Mouse (Mus musculus) c-Kit-positive CD71-negative TER-119-negative erythroid progenitor cells, embryonic 14.5 days (primary cell): ENCODE measurements around the gene Efnb1.
"Not testable (repeated sequence)": the region's sequence is repeated elsewhere in the genome, so short reads cannot be mapped to it uniquely, and the experiment has no call there.

ENCODE experiments used
- DNase-seq: peaks from one replicate; pipeline ENCODE4 v3.0.0-alpha.2; 2013; ENCODE audit warnings: low read depth

Gene Efnb1

DNA sequence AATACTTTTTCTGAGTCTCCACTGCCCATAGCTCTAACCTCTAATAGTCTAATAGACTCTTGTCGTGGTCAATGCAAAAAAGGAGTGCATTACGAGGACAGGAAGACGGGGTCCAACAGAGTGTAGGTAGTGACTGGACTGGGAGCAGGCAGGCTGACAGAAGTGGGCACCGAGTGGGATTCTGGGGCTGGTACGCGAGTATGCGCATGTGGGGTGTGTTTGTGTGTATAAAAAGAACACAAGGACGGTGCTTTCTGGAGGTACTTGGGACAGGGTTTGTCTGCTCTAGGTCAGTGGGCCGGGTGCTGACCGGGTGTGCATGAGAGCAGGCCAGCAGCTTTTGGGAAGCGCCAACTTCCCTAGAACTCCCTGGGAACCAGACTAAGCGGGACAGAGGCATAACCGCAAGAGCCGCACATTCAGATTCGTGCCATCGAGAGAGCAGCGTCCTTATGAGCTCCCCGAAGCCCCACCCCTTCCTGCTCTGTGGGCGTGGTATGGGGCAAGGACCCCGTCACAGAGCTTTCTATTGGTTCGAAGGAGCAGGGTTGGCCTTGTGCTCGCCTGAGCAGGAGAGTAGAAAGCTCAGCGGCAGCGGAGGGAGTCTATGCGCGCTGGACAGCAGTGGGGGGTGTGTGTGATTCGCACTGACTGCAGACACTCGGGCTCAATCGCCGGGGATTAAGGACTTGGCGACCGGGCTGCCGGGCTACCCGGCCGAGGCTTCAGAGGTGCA is at the start of gene Efnb1:
TSS of gene Efnb1 (plus strand) at position 608 of the 736 bp plus-strand sequence.
- DNase-seq: peak; percentile 70

DNA sequence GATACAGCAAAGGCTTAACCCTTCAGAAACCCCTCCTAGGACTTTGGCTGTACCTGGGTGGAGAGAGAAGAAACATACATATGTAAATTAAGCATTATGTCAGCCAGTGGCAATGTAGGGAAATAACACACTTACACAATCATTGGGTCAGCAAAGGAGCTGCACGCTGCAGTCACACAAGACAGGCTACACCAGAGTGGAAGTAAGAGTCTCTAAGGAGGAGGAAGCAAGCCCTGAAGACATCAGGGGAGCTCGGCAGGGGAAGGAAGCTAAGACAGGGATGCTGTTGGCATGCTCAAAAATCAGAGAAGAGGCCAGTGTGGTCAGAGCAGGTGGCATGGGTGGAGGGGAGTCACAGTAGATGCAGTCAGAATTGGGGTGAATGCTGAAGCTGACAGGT is 43.2 kb upstream of the Efnb1 start:
- DNase-seq: no peak

DNA sequence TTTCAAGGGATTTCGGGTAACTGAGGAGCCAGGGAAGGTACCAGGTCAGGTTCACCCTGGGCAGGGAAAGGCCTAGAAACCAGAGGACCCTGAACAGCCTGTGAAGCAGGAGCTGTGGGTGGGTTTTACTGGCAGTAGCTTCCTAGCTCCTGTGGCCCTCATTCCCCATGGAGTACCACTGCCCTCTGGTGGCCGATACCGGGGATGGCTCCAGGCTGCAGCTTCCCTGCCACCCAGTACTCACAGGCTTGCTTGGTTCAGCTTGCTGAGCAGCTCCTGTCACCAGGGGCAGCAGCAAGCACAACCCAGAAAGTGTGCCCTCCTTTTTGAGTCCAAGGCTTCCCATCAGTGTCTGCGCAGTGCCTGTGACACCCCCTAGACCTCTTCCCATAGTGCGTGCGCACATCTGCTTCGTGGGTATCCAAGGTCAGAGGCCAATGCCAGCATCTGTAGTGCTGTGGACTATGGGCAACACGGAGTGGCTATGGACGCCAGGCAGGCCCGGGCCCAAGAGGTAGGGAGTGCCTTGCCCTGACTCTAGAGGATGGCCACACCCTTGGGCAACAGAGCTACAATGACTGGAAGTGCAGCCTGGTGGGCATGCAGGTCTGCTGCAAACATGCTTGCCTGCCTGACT is 24.7 kb upstream of the Efnb1 start:
- not testable (repeated sequence) for DNase-seq

DNA sequence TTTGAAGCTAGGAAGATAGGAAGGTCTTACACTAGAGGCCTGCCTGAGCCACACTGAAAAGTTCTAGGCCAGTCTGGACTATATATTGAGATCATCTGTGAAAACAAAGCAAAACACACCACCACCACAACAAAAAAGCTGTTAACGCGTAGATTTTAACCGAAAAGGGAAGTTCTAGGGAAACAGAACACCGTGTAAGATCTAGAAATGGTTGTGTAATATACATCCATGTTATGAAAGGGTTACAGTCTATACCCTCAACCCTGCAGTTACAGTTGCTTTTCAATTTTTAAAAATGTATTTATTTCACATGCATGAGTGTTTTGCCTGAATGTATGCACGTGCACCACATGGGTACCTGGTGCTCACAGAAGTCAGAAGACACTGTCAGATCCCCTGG is 16.4 kb upstream of the Efnb1 start:
- DNase-seq: no peak

DNA sequence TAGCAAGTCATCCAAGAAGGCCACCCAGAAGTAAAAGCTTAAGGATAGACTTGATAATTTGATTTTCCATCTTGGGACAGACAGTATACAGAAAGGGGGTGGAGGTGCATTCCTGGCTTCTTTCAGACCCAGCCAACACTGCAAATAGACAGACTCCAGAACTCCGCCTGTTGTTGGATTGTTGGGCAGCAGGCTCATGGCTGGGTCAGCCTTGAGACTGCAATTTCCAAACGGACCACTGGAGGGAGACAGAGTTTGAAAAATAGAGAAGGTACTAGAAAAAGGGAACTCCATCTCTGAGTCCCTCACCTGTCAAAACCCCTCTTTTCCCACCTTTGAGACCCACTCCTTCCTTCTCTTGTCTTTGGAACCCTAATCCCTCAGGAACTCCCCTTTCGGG is 5.9 kb upstream of the Efnb1 start:
- peak; percentile 46 for DNase-seq

DNA sequence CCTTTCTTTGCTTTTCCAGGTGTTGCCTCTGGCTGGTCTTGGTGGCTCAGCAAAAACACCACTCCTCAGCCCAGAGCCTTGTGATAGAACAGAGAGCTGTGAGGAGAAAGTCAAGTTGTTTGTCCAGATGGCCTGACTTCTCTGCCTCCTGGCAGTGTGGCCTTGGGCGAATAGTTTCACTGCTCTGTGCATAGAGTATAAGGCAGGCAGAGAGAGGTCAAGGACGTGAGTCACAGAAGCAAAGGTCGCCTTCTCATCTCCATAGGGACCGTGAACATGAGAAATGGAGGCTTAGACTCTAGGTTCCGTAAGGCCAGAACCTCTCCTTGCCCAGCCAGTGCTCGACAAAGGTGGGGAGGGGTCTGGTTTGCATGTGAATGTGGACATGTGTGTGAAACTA is 3.4 kb upstream of the Efnb1 start:
- no peak for DNase-seq

DNA sequence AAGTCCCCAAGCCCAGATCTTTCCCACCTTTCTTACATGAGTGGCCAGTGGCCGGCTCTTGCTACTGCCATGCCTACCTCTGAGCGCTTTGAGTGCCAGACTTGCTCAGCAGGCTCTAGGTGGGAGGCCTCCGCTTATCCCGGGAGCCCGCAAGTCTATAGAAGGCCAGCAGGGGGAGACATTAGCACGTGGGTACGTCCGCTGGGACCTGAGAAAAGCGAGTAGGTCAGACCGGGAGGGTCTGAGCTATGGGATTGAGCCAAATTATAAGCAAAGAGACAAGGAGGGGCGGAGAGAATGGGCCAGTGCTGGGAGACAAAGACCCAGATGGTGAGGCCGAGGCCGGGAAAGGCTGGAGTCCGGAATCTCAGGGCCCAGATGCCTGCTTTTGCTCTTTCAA is 1.0 kb upstream of the Efnb1 start:
- DNase-seq: peak; percentile 50

DNA sequence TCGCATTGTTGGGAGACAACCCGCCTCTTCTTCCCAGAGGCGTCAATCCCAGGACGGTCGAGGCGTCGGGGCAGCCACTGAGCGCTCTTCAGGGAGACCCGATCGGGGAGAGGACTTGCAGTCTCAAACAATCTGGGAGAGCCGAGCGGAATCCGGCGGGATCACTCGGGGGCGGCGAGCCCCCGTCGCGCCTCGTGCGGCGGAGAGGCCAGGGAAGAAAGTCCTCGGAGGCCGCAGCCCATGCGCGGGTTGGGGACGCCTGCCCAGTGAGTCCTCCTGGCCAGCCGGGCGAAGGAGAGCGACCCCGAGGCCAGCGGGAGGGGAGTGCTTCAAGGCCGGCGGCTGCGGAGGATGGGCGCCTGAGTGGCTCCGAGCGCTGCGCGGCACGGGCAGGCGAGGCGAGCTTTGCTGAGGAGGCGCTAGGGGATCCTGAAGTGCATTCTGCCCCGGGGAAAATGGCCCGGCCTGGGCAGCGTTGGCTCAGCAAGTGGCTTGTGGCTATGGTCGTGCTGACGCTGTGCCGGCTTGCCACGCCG is 569 bp downstream of the Efnb1 start:
- no peak for DNase-seq

DNA sequence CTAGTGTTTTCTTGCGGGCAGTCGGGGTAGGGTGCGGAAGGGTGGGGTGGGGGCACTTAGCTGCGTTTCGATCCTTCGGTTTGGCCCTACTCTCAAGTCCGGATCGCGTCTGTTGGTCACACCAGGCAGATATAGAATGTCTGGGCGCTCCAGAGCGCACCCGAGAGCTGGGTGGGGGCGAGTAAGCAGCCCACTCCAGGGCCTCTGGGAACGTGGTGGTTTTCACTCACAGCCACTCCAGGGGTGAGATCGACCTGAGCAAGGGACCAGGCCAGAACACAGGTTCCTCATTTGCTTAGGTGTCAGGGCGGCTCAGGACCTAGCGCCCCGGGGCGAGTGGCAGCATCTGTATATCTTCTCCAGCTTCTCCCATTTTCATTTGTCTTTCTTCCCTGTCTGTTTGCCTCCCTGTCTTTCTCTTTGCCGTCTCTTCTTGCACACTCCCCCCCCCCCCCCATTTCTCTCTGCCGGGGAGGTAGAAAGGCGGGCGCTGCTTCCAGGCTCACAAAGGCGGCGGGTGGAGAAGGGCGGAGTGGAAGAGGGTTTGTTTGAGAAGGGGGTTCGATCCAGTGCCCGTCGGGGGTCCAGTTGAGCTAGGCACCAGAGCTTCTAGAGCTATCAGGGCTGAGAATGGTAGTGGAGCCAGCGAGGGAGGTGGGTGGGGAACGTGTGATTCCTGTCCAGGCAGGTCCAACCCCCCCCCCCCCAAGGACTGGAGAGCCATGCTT is 1.4 kb downstream of the Efnb1 start:
- no peak for DNase-seq

DNA sequence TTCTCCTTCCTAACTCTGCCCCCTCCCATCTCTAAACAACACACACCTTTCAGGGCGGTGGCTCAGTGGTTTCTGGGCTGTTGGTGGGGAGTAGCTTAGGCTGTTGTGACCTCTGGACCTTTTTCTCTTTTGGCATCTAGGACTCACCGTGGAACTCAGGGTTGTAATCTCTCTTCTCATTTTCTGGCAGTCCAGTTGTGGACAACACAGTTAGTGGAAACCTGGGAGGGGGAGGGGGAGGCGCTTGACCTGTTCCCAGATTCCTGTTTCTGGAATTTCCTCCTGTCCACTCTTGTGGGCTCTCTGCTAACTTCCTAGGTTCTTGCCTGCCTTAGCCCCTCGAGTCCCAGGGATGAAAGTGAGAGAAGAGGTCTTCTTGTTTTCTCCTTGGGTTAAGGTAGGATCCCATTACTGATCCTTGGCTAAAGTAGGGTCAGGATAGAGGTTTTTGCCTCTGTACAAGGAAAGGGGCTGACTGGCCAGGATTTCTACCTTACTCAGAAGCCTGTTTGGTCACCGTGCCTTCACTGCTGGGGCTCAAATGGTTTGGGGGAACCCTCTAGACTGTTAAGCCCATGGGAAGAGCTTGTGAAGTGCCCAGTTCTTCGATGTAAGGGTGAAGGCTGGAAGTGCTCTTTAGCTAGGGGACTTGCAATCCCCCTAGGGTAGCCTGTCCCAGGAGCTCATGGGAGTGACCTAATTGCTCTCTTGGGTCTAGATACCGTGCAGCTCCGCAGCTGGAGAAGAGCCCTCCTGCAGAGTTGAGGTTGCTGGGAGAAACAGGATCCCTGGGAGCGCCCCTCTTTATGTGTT is 2.2 kb downstream of the Efnb1 start:
- DNase-seq: no peak

DNA sequence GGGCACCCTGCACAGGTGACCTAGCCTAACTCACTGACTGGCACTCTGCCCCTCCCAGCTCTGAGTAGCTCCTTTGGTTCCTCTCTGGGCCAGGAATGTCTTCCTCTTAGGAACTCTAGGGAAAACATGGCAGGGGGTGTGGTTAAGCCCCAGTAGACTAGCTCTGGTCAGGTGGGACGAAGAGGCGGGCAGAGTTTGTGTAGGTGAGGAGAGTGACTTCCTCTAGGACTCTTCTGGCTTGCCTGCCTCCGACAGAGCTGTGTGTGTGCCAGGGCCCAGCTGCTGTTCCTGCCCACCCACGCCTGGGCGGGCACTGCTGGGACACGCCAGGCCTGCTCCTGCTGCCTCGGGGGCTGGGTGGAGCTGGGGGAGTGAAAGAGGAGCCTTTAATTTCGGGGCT is 5.1 kb downstream of the Efnb1 start:
- DNase-seq: no peak

DNA sequence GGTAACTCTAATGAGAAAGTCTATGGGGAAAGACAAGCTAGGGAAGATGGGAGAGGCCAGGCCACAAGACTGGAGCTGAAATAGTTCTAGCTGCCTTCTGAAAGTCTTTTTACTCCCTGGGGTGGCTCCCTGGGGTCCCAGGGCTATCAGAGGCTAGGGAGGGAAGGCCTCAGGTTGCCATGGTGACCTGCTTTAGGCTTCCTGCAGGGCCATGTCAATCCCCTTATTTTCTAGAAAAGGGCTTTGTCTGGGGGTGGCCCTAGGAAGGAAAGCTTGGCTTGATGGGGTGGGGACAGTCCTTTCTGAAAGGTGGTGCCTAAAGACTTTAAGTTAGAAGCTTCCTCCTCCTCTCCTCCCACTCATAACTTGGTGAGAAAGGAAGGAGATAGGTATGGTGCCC is 6.0 kb downstream of the Efnb1 start:
- no peak for DNase-seq

DNA sequence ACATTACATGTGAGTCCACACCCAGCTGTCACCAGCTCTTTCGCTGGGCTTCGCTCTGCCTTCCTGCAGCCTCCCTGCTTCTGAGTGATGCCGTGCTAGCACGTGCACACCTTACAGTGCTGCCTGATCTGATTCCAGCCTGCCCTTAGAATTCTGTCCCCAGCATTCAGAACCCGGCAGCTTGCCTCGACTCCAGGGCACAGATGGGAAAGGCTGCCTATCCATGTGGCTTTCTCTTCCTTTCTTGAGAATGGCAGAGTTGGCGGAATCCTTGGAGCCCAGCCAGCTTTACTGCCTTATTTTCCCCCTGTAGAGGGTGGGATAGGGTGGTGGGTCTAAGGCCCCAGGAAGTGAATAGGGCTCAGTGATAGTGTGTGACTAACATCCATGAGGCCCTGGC is 9.6 kb downstream of the Efnb1 start:
- DNase-seq: no peak

DNA sequence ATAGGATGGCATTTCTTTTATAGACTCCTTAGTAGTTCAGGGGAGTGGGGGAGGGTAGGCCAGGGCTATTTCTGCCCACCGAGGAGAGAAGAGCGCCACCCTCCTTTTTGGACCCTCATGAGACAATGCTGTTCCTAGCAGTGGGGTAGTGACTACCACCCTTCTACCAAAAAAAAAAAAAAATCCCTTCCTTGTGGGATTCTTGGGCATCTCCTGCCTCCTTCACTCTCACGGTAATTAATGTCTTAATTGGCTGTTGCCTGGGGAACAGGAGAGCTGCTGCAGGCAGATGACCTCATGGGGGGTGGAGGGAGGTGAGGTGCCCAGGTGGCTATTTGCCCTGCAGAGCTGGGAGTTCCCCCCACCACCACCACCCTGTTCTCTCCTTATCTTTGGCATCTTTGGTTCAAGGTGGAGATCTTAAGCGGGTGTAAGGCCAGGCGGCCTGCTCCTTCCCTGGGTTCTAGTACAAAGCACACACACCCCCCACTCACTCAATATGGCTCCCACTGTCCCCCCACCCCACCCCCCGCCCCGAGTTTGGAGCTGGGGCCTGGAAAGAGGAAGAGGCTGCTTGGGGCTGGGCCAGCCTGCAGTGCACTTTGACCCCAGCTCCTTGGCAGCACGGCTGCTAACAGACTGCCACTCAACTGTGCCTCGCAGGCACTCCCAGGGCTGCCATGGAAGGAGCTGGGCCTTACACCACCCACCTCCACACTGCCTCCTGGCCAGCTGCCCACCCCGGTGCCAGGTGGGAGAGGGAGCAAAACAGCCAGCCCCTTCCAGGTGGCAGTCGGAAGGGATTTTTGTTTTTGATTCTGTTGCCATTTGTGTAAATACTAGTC is 12.4 kb downstream of the Efnb1 start:
- DNase-seq: no peak

DNA sequence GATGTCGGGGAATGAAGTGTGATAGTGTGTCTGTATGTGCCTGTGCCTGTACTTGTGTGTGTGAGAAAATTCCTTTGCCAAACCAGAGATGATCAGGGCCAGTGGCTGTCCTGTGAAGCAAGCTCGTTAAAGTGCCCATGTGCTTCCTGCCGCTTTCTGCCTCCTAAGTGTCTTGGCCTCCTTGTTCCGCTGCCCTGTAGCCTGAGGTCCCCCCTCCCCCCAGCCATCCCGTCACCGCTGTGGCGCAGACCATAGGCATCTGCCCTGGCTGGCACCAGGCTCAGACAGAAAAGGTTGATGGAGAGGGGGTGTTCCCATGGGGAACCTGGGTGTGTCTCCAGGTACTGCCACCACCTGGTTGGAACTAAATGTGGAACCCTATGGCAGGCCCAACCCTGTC is 13.1 kb downstream of the Efnb1 start:
- DNase-seq: no peak

DNA sequence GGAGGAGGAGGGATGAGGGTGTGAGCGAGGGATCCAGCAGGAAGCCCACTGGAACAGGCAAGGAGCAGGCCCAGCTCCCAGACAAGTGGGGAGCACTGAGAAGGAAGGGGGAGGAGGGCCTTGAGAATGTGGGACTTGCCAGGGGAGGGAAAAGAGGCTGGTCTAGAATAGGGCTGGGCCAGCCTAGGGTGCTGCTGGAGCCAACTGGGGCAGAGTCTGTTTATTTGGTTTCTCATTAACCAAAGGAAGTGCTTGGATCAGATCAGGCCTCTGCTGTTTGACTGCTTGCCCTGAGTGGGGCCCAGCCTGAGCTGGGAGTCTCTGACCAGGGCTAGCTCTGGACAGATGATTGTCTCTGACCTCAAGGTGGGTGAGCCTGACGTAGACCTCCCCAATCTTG is 14.0 kb downstream of the Efnb1 start:
- DNase-seq: no peak

DNA sequence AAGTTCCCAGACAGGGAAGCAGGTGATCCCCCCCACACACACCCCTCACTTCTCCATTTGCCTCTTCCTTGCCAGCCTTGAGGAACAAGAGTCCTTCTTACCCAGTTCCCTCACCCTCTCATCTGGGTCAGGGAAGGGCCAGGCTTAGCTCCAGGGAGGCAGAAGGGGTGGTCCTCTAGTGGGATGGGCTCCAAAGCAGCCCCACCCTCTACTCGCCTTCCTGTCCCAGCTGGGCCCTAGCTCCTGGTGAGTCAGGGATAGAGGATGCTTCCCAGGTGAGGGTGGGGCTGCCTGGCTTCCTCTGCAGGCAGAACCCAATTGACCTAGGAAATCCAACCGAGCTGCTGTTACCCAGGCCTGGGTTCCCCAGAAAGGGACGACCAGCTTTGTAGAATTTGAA is 14.8 kb downstream of the Efnb1 start:
- DNase-seq: no peak

DNA sequence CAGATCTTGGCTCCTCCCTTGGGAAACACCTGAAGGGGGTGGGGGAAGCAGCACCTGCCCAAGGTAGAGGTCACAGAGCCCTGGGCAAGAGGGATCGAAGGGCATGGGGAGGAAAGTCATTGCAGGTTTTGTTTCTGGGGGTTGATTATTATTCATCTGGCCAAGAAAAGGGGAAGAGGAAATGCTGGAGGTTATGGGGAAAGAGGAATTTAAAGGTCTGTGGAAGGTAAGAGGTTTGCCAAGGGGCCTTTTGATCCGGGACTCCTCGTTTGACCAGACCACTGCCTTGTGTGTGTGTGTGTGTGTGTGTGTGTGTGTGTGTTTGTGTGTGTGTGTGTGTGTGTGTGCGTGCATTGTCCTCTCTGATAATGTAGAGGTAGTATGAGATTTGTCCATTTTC is 15.5 kb downstream of the Efnb1 start:
- no peak for DNase-seq

DNA sequence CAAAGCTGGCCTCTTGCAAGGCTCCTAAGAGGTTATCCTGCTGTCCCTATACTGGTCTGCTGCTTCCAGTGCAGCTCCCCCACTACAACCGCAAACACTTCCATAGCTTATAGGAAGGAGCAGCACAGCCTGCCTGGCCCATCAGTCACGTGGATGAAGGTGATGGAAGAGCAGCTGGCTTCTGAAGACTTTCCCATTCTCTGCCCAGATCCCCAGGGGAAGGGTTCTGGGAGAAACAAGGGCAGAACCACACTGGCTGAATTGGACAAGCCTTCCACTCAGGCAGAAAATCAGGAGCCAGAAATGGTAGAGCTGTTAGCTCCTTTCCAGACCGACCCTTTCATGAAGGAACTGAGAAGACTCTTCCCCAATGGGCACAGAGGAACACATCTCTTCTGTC is 16.2 kb downstream of the Efnb1 start:
- no peak for DNase-seq

DNA sequence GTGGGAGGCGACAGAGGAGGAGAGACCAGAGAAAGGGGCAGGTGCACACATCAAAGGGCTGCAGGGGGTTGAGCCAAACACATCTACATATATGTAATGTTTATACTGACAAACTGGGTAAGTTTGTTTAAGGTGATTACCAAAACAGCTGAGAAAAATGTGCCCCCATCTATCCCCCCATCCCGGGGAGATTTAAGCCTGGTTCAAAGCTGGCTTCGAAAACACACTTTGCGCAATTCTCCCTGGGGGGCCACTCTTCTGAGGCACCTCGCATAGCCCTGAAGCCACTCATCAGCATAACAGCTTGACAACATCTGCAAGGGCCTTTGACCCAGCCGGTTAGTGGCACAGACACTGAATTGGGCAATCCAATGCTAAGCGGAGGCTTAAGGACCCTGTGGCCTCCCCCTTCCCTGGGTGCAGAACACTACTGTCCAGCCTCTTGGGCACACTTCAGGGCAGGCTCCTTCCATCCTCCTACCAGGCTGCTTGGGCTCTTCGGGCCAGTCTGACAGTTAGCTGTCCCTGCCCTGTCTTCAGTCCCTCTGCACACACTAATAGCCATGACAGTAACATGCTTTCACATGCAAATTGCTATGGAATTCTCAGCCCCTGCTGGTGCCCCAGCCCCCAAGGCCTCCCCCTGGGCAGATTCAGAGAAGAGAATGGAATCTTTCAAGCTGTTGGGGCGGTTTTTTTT is 16.8 kb downstream of the Efnb1 start:
- DNase-seq: no peak

DNA sequence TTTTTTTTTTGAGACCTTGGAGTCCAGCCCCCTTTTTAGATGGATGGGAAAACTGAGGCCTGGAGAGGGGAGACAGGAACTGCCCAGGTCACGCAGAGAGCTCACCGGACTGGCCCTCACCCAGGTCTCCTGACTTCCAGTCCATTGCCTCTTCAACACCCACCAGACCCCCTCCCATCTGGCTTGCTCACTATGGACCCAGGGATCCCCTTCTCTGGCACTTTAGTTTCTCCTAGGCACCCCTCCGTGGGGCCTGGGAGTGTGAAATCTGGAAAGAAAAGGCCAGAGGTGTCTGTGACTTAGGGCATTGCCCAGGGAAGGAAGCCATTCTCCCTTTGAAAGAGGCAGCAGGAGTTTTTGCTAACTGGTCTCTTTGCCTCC is 17.3 kb downstream of the Efnb1 start:
- no peak for DNase-seq
